8 mouse cellular contexts compared by ENCODE assay signal in the genomic region with DNA sequence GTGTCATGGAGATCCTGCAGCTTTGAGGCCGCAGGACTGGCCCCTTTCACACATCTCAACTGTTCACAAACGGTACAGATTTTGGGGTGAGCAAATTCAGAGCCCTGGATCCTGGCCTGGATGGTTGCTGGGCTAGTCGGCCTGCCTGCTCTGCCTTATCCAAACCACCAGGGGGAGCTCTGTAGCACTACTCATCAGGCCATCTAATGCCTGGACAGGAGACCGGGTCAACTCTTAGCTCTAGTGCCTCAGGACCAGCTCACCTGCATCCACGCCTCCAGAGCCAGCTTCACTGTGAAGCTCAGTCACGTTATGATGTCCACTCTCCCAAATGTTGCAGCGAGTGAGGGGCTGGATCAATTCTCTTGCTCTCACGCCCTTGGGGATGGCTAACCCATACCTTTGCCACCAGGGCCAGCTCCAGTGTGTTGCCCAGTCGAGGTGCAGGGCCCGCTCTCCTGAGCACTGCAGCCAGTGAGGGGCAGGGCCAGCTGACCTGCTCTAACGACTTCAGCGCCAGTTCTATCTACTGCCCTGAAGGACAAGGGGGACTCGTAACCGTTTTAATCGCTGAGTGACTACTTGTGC.
A peak's percentile ranks its signal among the peaks of the same experiment; 100 is the strongest.
DNase-seq lines count a peak whose midpoint lies in the region; ATAC-seq lines count a peak whose summit lies in the region.

No protein-coding gene starts in this region.

- H3K36me3 ChIP-seq in intestine, embryonic 14.5 days (ENCODE audit: control insufficient read depth, insufficient read depth, low read length): no peaks in the 10 kb centered on the region
- no peaks in the 10 kb centered on the region for H3K36me3 ChIP-seq in midbrain, embryonic 15.5 days (replicated peaks)
- H3K36me3 ChIP-seq in stomach, embryonic 14.5 days (ENCODE audit: control insufficient read depth, insufficient read depth, low read length): no peaks in the 10 kb centered on the region

- DNase-seq in ovary, postnatal 10 days (ENCODE audit: low spot score): peak; percentile 9
- DNase-seq in ovary, adult 18-20 months (ENCODE audit: low spot score): no peak
- DNase-seq in cerebellum, adult 9-10 months: peak; percentile 62
- peak; percentile 67 for DNase-seq in forelimb bud, embryonic 11.5 days (ENCODE audit: low read depth, low spot score)
- DNase-seq in intestine, embryonic 14.5 days (ENCODE audit: low spot score): peak; percentile 75
- peak; percentile 71 for DNase-seq in left cerebral cortex, postnatal 4 days

- H3K9ac ChIP-seq in intestine, embryonic 14.5 days (ENCODE audit: low read length): no peak overlapping the region
- H3K9ac ChIP-seq in midbrain, embryonic 15.5 days: no peak overlapping the region
- no peak overlapping the region for H3K9ac ChIP-seq in stomach, embryonic 14.5 days (replicated peaks; ENCODE audit: low read depth, low read length)

- H3K4me1 ChIP-seq in intestine, embryonic 14.5 days (replicated peaks; ENCODE audit: control insufficient read depth, insufficient read depth, low read length): no peaks in the 10 kb centered on the region
- H3K4me1 ChIP-seq in midbrain, embryonic 15.5 days: peaks cover 7% of the 10 kb centered on the region; the same call in 1 of the 2 replicates
- no peaks in the 10 kb centered on the region; the same call in none of the 2 replicates for H3K4me1 ChIP-seq in stomach, embryonic 14.5 days (ENCODE audit: control insufficient read depth, insufficient read depth, low read length)

- H3K27ac ChIP-seq in intestine, embryonic 14.5 days (ENCODE audit: low read depth): no peak overlapping the region
- H3K27ac ChIP-seq in midbrain, embryonic 15.5 days: no peak overlapping the region
- H3K27ac ChIP-seq in stomach, embryonic 14.5 days (ENCODE audit: low read length): no peak overlapping the region

- H3K27me3 ChIP-seq in intestine, embryonic 14.5 days (replicated peaks; ENCODE audit: control insufficient read depth, insufficient read depth, low read length): no peaks in the 10 kb centered on the region
- H3K27me3 ChIP-seq in midbrain, embryonic 15.5 days (replicated peaks): no peaks in the 10 kb centered on the region
- H3K27me3 ChIP-seq in stomach, embryonic 14.5 days (ENCODE audit: control insufficient read depth, insufficient read depth, low read length): no peaks in the 10 kb centered on the region

- H3K4me3 ChIP-seq in intestine, embryonic 14.5 days (ENCODE audit: low read depth, low read length): no peak overlapping the region
- no peak overlapping the region for H3K4me3 ChIP-seq in midbrain, embryonic 15.5 days
- H3K4me3 ChIP-seq in stomach, embryonic 14.5 days (ENCODE audit: low read depth, low read length): no peak overlapping the region

- no peaks in the 10 kb centered on the region for H3K9me3 ChIP-seq in intestine, embryonic 14.5 days (ENCODE audit: control insufficient read depth, low read length)
- H3K9me3 ChIP-seq in midbrain, embryonic 15.5 days: no peaks in the 10 kb centered on the region
- H3K9me3 ChIP-seq in stomach, embryonic 14.5 days (ENCODE audit: control insufficient read depth, low read depth, low read length): no peaks in the 10 kb centered on the region

- no peak for ATAC-seq in intestine, embryonic 14.5 days (replicated peaks; ENCODE audit: low FRiP score, low TSS enrichment, low read depth)
- ATAC-seq in midbrain, embryonic 15.5 days (replicated peaks): 0 out of 2 replicates have a peak, but pooled peaks have one; percentile 39
- ATAC-seq in stomach, embryonic 14.5 days (ENCODE audit: insufficient number of reproducible peaks, insufficient read depth, low FRiP score, low read depth): 0 out of 2 replicates have a peak, but pooled peaks have one; percentile 76

- no peak overlapping the region for H3K4me2 ChIP-seq in intestine, embryonic 14.5 days (ENCODE audit: low read length)
- no peak overlapping the region for H3K4me2 ChIP-seq in midbrain, embryonic 15.5 days
- no peak overlapping the region for H3K4me2 ChIP-seq in stomach, embryonic 14.5 days (replicated peaks; ENCODE audit: low read depth, low read length)

- WGBS in intestine, embryonic 14.5 days: 60% methylated on average over 15 of the region's 15 CpGs
- 62% methylated on average over 15 of the region's 15 CpGs for WGBS in midbrain, embryonic 15.5 days
- WGBS in stomach, embryonic 14.5 days: 57% methylated on average over 15 of the region's 15 CpGs

- intact Hi-C loops in left cerebral cortex, postnatal 4 days (cut with DNase I): no loop called here
